Mouse (Mus musculus) heart, adult 2 months (tissue): ENCODE results near the gene Lonp2.

Experiments
- CTCF ChIP-seq: fragments of 200-600 bp; IDR thresholded peaks from 2 replicates; pipeline ENCODE4 v1.8.1; 2022; ENCODE audit warnings: antibody characterized with exemption, mild to moderate bottlenecking, moderate library complexity
- EP300 ChIP-seq: fragments of 200-500 bp; IDR thresholded peaks from 2 replicates; pipeline ENCODE4 v1.6.1; 2011; ENCODE audit warnings: low read depth, low read length, control low read depth; ENCODE audit not compliant: insufficient read depth
- POLR2A ChIP-seq: fragments of 200-500 bp; IDR thresholded peaks from 2 replicates; pipeline ENCODE4 v1.6.1; 2011; ENCODE audit warnings: mild to moderate bottlenecking, low read depth, low read length, control low read depth; ENCODE audit not compliant: insufficient read depth

DNA sequence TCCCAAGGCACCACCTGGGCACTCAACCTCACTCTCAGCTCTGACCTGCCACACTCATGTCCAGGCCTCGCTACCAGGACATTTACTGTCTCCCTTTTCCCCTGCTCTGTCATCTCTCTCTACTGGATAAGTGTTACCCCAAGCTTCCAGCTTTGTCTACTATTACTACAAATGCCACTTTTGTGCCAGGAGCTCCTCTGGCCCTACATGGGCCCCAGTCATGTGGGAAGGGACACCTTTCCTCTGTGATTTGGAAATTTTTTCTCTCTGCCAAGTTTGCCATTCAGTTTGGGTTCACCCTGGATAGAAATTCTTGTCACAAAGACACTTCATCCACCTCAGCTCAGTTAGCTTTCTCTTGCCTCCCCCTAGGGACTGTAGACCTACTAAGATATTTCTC is 107.0 kb downstream of the Lonp2 start:
- TF ChIP-seq CTCF: no peak
- TF ChIP-seq POLR2A: no peak
- TF ChIP-seq EP300: no peak
